Mouse (Mus musculus) lung, embryonic 14.5 days (tissue): ENCODE measurements at regions not wholly inside any gene's neighbourhood (a gene's known extent, or its start where the extent isn't known, plus 50 kb on each side); places are given as distances from the start of the nearest gene placed in this dataset.

ENCODE experiments used
- ATAC-seq: fragments of 200-750 bp; cut with Nextera tagmentation; 2 replicates; pipeline ENCODE4 v1.8.0; 2017; ENCODE audit warnings: mild to moderate bottlenecking, moderate TSS enrichment, moderate library complexity; ENCODE audit not compliant: insufficient read depth
- DNase-seq: peaks from one replicate; pipeline ENCODE4 v3.0.0-alpha.2; 2015
- H3K27ac ChIP-seq: fragments of 300-500 bp; sonication (generic); 2 replicates; pipeline ENCODE4 v1.5.1; 2014; ENCODE audit warnings: low read depth, mild to moderate bottlenecking, moderate library complexity
- H3K27me3 ChIP-seq: fragments of 300-500 bp; sonication (generic); 2 replicates; pipeline ENCODE4 v1.6.1; 2014; ENCODE audit warnings: low read length, control low read depth; ENCODE audit not compliant: insufficient read depth
- H3K36me3 ChIP-seq: fragments of 300-500 bp; sonication (generic); 2 replicates; pipeline ENCODE4 v1.6.1; 2014; ENCODE audit warnings: control low read depth; ENCODE audit not compliant: insufficient read depth
- H3K4me1 ChIP-seq: fragments of 300-500 bp; sonication (generic); 2 replicates; pipeline ENCODE4 v1.6.1; 2014; ENCODE audit warnings: antibody characterized with exemption, control low read depth; ENCODE audit not compliant: insufficient read depth
- H3K4me2 ChIP-seq: fragments of 300-500 bp; sonication (generic); 2 replicates; pipeline ENCODE4 v1.6.1; 2014; ENCODE audit warnings: mild to moderate bottlenecking
- H3K4me3 ChIP-seq: fragments of 300-500 bp; sonication (generic); 2 replicates; pipeline ENCODE4 v1.5.1; 2014; ENCODE audit warnings: low read depth, low read length
- H3K9ac ChIP-seq: fragments of 300-500 bp; sonication (generic); 2 replicates; pipeline ENCODE4 v1.6.1; 2014
- H3K9me3 ChIP-seq: fragments of 300-500 bp; sonication (generic); 2 replicates; pipeline ENCODE4 v1.6.1; 2016; ENCODE audit warnings: low read depth, low read length, control low read depth
- CTCF ChIP-seq: IDR thresholded peaks from 2 replicates; pipeline ENCODE4 v1.5.1; 2016; ENCODE audit warnings: antibody characterized with exemption, low read depth
- WGBS: fragments of 180-500 bp; shearing (Covaris S2); extraction: QIAGEN DNeasy Blood & Tissue Kit; methylation state at CpG from one replicate; pipeline ENCODE4 v1.1.7; 2014; 5-methylcytosine and 5-hydroxymethylcytosine counted together

DNA sequence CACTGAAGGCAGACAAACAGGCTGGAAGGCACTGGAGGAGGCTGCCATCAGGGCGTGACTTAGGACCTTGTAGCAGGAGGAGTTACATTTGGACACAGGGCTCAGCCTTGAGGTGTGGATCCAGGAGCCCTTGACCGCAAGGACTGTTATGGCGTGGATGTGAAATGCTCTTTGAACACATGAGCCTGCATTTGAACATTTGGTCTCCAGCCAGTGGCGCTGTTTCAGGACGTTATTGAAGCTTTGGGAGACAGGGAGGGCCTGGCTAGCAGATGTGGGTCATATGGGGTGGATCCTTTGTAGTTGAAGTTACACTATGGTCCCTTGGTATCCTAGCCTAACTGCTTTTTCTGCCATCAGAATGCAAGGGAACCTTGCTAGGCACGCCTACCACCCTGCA is 87.0 kb upstream of the Twist2 start:
- no peak for TF ChIP-seq CTCF
- Histone ChIP-seq H3K4me3 (no peak overlapping the region), H3K27ac (no peak overlapping the region), H3K9ac (no peak overlapping the region), H3K4me2 (no peak overlapping the region), H3K9me3 (no peaks in the 10 kb centered on the region), H3K27me3 (no peaks in the 10 kb centered on the region), H3K4me1 (no peaks in the 10 kb centered on the region; the same call in 1 of the 2 replicates), H3K36me3 (no peaks in the 10 kb centered on the region)
- 73% methylated on average over 6 of the region's 6 CpGs for WGBS
- DNase-seq (no peak), ATAC-seq (no peak)

DNA sequence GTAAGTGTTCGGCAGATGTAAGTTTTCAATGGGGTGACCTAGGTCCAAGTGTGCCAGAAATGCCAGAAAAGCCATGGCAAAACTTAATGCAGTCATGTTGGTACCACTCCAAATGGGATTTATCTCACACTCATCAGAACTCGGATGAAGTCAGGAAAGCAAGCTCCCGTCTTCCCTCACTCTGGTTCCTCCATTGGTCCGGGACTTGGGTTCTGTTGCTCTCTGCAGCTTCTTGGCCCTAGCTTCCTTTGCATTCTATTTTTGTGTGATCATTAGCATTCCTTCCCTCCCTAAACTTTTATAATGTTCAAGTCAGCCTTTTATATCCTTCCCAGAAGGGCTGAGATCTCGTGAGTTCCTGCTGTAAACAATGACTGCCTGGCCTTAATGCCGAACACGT is 85.9 kb upstream of the Twist2 start:
- Histone ChIP-seq H3K36me3 (no peaks in the 10 kb centered on the region), H3K4me3 (no peak overlapping the region), H3K4me2 (no peak overlapping the region), H3K27me3 (no peaks in the 10 kb centered on the region), H3K9me3 (no peaks in the 10 kb centered on the region), H3K9ac (no peak overlapping the region), H3K27ac (peak overlapping the region; percentile 58; the same call in 1 of the 2 replicates), H3K4me1 (no peaks in the 10 kb centered on the region; the same call in 1 of the 2 replicates)
- 48% methylated on average over 7 of the region's 7 CpGs for WGBS
- no peak for TF ChIP-seq CTCF
- ATAC-seq, result no peak
- peak; percentile 59 for DNase-seq

DNA sequence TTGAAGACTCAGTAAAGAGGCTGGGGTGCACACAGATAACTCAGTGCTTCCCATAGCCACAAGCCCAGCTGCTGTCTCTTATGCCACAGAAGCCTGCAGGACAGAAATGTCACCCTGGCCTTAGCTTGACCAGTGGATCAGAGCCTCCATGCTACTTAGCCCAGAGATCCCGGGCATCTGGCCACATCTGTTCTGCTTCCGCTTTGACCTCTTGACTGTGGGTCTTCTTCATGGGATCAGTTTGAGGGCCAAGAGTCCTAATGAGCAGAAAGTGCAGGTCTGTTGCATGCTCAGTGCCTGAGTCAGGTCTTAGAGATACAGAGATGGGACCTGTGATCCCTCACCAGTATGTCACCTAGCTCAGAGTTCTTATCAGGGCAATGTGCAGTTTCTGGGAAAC is 85.5 kb upstream of the Twist2 start:
- H3K4me1 ChIP-seq, result no peaks in the 10 kb centered on the region; the same call in 1 of the 2 replicates

GRCm38 (mm10) chr1:91716836-91717235 is 84.4 kb upstream of the Twist2 start:
- H3K27me3 ChIP-seq, result no peaks in the 10 kb centered on the region
- H3K36me3 ChIP-seq, result no peaks in the 10 kb centered on the region
- 88% methylated on average over 2 of the region's 2 CpGs for WGBS
- no peaks in the 10 kb centered on the region for H3K9me3 ChIP-seq
- no peak overlapping the region for H3K4me2 ChIP-seq
- H3K4me1 ChIP-seq, result no peaks in the 10 kb centered on the region; the same call in 1 of the 2 replicates
- DNase-seq (no peak), ATAC-seq (no peak)
- no peak overlapping the region for H3K27ac ChIP-seq
- no peak overlapping the region for H3K9ac ChIP-seq
- no peak for TF ChIP-seq CTCF
- no peak overlapping the region for H3K4me3 ChIP-seq

More for the DNA sequence above, 85.5 kb upstream of the Twist2 start:
- WGBS, result 85% methylated on average over 2 of the region's 2 CpGs
- Histone ChIP-seq H3K4me3 (no peak overlapping the region), H3K9me3 (no peaks in the 10 kb centered on the region), H3K27me3 (no peaks in the 10 kb centered on the region), H3K27ac (peak overlapping the region; percentile 58; the same call in 1 of the 2 replicates), H3K9ac (no peak overlapping the region), H3K4me2 (no peak overlapping the region), H3K36me3 (no peaks in the 10 kb centered on the region)
- no peak for ATAC-seq
- no peak for DNase-seq
- TF ChIP-seq CTCF, result no peak

GRCm38 (mm10) chr1:91717961-91718360 is 83.3 kb upstream of the Twist2 start:
- no peak for TF ChIP-seq CTCF
- Histone ChIP-seq H3K4me3 (no peak overlapping the region), H3K27ac (no peak overlapping the region), H3K36me3 (no peaks in the 10 kb centered on the region), H3K27me3 (no peaks in the 10 kb centered on the region), H3K4me1 (no peaks in the 10 kb centered on the region; the same call in 1 of the 2 replicates), H3K9me3 (no peaks in the 10 kb centered on the region), H3K9ac (no peak overlapping the region), H3K4me2 (no peak overlapping the region)
- ATAC-seq (no peak), DNase-seq (no peak)
- 49% methylated on average over 8 of the region's 8 CpGs for WGBS

DNA sequence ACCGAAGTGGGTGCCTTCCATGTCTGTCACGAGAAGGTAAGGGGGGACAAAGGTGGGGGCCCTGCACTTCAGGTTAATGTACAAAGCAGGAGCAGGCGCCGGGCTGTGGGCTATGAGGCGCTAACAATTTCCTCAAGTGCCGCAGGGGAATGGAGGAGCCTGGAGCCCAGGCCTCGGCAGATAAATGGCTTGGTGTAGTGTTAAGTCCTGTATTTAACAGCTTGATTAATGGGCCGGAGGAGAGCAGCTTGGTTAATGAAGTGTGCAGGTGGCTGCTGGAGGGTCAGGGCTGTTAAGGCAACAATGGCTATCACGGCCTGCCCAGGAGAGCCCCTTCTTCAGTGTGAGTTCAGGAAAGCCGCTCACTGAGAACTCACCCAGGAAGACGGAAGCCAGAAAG is 72.0 kb upstream of the Twist2 start:
- no peaks in the 10 kb centered on the region for H3K4me1 ChIP-seq
- H3K4me2 ChIP-seq, result no peak overlapping the region
- H3K4me3 ChIP-seq, result no peak overlapping the region
- no peaks in the 10 kb centered on the region for H3K9me3 ChIP-seq
- no peak for TF ChIP-seq CTCF
- H3K27me3 ChIP-seq, result no peaks in the 10 kb centered on the region
- ATAC-seq (no peak), DNase-seq (no peak)
- no peak overlapping the region for H3K9ac ChIP-seq
- 51% methylated on average over 11 of the region's 11 CpGs for WGBS
- H3K36me3 ChIP-seq, result no peaks in the 10 kb centered on the region
- H3K27ac ChIP-seq, result no peak overlapping the region

DNA sequence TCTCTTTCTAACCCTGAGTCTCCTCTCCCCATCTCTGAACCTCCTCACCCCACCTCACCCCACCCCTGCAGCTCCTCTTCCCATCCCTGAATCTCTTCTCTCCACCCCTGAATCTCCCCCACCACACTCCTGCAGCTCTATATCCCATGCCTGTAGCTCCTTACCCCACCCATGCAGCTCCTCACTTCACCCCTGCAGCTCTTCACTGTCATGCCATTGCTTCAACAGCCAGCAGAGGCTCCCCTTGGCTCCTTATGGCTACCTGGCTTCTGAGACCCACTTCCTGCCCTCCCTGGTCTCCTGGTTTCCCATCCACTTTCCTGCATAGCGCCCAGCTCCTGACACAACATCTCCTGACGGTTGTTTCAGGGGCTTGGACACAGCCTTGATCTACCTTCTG is 71.0 kb upstream of the Twist2 start:
- no peak overlapping the region for H3K27ac ChIP-seq
- H3K27me3 ChIP-seq, result no peaks in the 10 kb centered on the region
- H3K4me2 ChIP-seq, result no peak overlapping the region
- 74% methylated on average over 2 of the region's 2 CpGs for WGBS
- no peaks in the 10 kb centered on the region for H3K9me3 ChIP-seq
- no peaks in the 10 kb centered on the region for H3K4me1 ChIP-seq
- H3K9ac ChIP-seq, result no peak overlapping the region
- no peaks in the 10 kb centered on the region for H3K36me3 ChIP-seq
- TF ChIP-seq CTCF, result no peak
- no peak overlapping the region for H3K4me3 ChIP-seq
- DNase-seq (no peak), ATAC-seq (no peak)

GRCm38 (mm10) chr1:91731703-91732102 is 69.6 kb upstream of the Twist2 start:
- no peak for TF ChIP-seq CTCF
- Histone ChIP-seq H3K4me2 (no peak overlapping the region), H3K9me3 (no peaks in the 10 kb centered on the region), H3K36me3 (no peaks in the 10 kb centered on the region), H3K9ac (no peak overlapping the region), H3K4me3 (no peak overlapping the region), H3K27me3 (no peaks in the 10 kb centered on the region), H3K4me1 (no peaks in the 10 kb centered on the region), H3K27ac (no peak overlapping the region)
- 45% methylated on average over 13 of the region's 13 CpGs for WGBS
- no peak for ATAC-seq
- no peak for DNase-seq
